Mouse (Mus musculus) heart, postnatal 0 days (tissue): ENCODE data around the gene Phactr2.

ENCODE experiments used
- CTCF ChIP-seq: IDR thresholded peaks from 2 replicates; pipeline ENCODE4 v1.5.1; 2016; ENCODE audit warnings: antibody characterized with exemption, control low read depth, low read depth
- EP300 ChIP-seq: IDR thresholded peaks from 2 replicates; pipeline ENCODE4 v1.6.1; 2016; ENCODE audit warnings: antibody characterized with exemption, low read depth

GRCm38 (mm10) chr10:13331405-13332032, 142.7 kb downstream of the Phactr2 start:
- TF ChIP-seq EP300 (no peak), CTCF (no peak)
